In the genomic region with DNA sequence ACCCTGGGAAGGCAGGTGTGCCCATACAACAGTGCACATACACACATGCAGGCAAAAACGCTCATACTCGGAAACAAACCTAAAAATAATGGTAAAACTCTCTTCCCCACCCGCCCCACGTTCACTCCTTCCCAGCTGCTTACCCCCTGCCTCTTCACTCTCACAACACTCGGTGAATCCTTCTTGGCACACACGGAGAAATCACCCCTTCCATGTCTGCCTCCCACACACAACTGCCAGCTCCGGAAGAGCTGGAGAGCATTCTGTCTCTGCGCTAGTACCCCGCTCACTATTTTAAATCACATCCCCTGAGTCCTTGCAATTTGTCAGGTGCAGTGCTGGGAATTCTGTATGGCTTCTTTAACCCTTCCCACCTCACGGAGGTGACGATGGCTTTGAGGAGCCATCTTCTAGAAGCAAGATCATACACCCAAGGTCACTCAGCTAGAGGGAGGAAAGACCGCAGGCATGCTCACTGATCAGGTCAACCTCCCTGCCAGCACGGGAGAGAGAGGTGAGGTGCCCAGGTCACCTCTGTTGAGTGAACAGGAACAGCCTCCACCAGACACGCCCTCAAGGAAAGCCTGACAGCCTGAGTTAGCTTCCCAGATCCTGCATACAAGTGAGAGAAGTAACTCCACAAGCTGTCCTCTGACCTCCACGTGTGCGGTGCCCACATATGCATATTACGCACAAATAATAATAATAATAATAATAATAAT, we compare ENCODE assay signal across 18 mouse cellular contexts. TPM values are rescaled to one million over a fixed set of nuclear protein-coding genes. Genes with fewer than 3 reads are reported as not detected.
A peak's percentile ranks its signal among the peaks of the same experiment; 100 is the strongest.
DNase-seq lines count a peak whose midpoint lies in the region; ATAC-seq and TF ChIP-seq lines count a peak whose summit lies in the region.
"Had no signal": no experiment of that assay in that cellular context is flagged by ENCODE, and none has a peak within 500 bp of the region (broad histone marks: within the 10 kb centered on the region; RNA-seq: fewer than 3 reads in every experiment).

No protein-coding gene starts in this region.

- H3K9ac ChIP-seq in kidney, embryonic 14.5 days (ENCODE audit: low read depth, low read length), result no peak overlapping the region
- H3K9ac ChIP-seq in midbrain, embryonic 11.5 days (ENCODE audit: low read length), result no peak overlapping the region
- H3K9ac ChIP-seq: forebrain, embryonic 13.5 days; hindbrain, embryonic 14.5 days; lung, embryonic 15.5 days; neural tube, embryonic 15.5 days had no signal

- no peak overlapping the region for H3K4me2 ChIP-seq in kidney, embryonic 14.5 days (replicated peaks; ENCODE audit: low read depth, low read length)
- no peak overlapping the region for H3K4me2 ChIP-seq in midbrain, embryonic 11.5 days
- H3K4me2 ChIP-seq: forebrain, embryonic 13.5 days; hindbrain, embryonic 14.5 days; lung, embryonic 15.5 days; neural tube, embryonic 15.5 days had no signal

- H3K27ac ChIP-seq in layer of hippocampus, adult 2 months, result no peak overlapping the region
- H3K27ac ChIP-seq in kidney, embryonic 14.5 days (ENCODE audit: low read depth, low read length), result no peak overlapping the region
- 0 out of 2 replicates have a peak overlapping the region, but pooled peaks have one; percentile 12 for H3K27ac ChIP-seq in left cerebral cortex, adult 2 months
- no peak overlapping the region for H3K27ac ChIP-seq in midbrain, embryonic 11.5 days (ENCODE audit: low read depth, low read length)
- H3K27ac ChIP-seq: forebrain, embryonic 13.5 days; hindbrain, embryonic 14.5 days; lung, embryonic 15.5 days; neural tube, embryonic 15.5 days had no signal

- intact Hi-C loops in left cerebral cortex, adult 2 months (cut with DNase I), result loop anchor here (5.0 kb wide), 1 partner anchor 49 kb away; a partner anchor contains a TSS

- ATAC-seq in kidney, embryonic 14.5 days (ENCODE audit: low FRiP score, low TSS enrichment), result 0 out of 2 replicates have a peak, but pooled peaks have one; percentile 36
- ATAC-seq in midbrain, embryonic 11.5 days (ENCODE audit: low FRiP score), result no peak
- ATAC-seq: forebrain, embryonic 13.5 days; intestine, postnatal 0 days had no signal

- no peak for TF ChIP-seq CTCF in layer of hippocampus, adult 2 months (conservative IDR thresholded peaks at IDR 0.05)
- no peak for TF ChIP-seq CTCF in left cerebral cortex, adult 2 months (IDR thresholded peaks at IDR 0.05)

- H3K4me3 ChIP-seq in layer of hippocampus, adult 2 months, result no peak overlapping the region; the same call in 1 of the 2 replicates
- H3K4me3 ChIP-seq in kidney, embryonic 14.5 days (ENCODE audit: low read length), result no peak overlapping the region
- peak overlapping the region; percentile 11; the same call in 1 of the 2 replicates for H3K4me3 ChIP-seq in left cerebral cortex, adult 2 months
- H3K4me3 ChIP-seq in midbrain, embryonic 11.5 days (ENCODE audit: low read depth, low read length), result no peak overlapping the region
- H3K4me3 ChIP-seq: forebrain, embryonic 13.5 days; lung, embryonic 15.5 days; megakaryocyte, embryonic 14.5 days; neural tube, embryonic 15.5 days had no signal

- H3K4me1 ChIP-seq in kidney, embryonic 14.5 days (ENCODE audit: control insufficient read depth, insufficient read depth, low read length), result peaks cover 10% of the 10 kb centered on the region; the same call in 1 of the 2 replicates
- peaks cover 3% of the 10 kb centered on the region for H3K4me1 ChIP-seq in midbrain, embryonic 11.5 days (ENCODE audit: control insufficient read depth, insufficient read depth, low read length)
- H3K4me1 ChIP-seq: neural tube, embryonic 15.5 days had no signal

- WGBS in kidney, embryonic 14.5 days, result 56% methylated on average over 17 of the region's 17 CpGs
- WGBS in midbrain, embryonic 11.5 days, result 89% methylated on average over 17 of the region's 17 CpGs

- no peaks in the 10 kb centered on the region for H3K9me3 ChIP-seq in kidney, embryonic 14.5 days (ENCODE audit: control insufficient read depth, low read length)
- no peaks in the 10 kb centered on the region for H3K9me3 ChIP-seq in midbrain, embryonic 11.5 days (ENCODE audit: control insufficient read depth, low read length)
- H3K9me3 ChIP-seq: forebrain, embryonic 13.5 days; lung, embryonic 15.5 days; megakaryocyte, embryonic 14.5 days; neural tube, embryonic 15.5 days had no signal

- H3K36me3 ChIP-seq in kidney, embryonic 14.5 days (ENCODE audit: control insufficient read depth, insufficient read depth, low read length), result no peaks in the 10 kb centered on the region
- H3K36me3 ChIP-seq in midbrain, embryonic 11.5 days (ENCODE audit: control insufficient read depth, insufficient read depth, low read length), result no peaks in the 10 kb centered on the region
- H3K36me3 ChIP-seq: lung, embryonic 15.5 days; neural tube, embryonic 15.5 days had no signal

- peak; percentile 49 to 72 for DNase-seq in layer of hippocampus, adult 2 months (ENCODE audit: low spot score in 2 of 2)
- DNase-seq in layer of hippocampus, postnatal 10 days (ENCODE audit: low spot score in 2 of 2), result no peak
- peak; percentile 62 to 65 for DNase-seq in left cerebral cortex, adult 2 months (ENCODE audit: extremely low spot score in 1 of 2, low spot score in 2 of 2)
- DNase-seq in right cerebral cortex, postnatal 25 days, result peak; percentile 76
- DNase-seq in lung, adult 18-20 months, result no peak
- DNase-seq in midbrain, embryonic 11.5 days (ENCODE audit: low spot score, missing footprints), result no peak
- no peak for DNase-seq in heart, adult 18-20 months
- DNase-seq: cerebellum, adult 11 months; gastrocnemius, postnatal 36 days; liver; thymus, postnatal 14 days had no signal

- no peaks in the 10 kb centered on the region for H3K27me3 ChIP-seq in kidney, embryonic 14.5 days (ENCODE audit: control insufficient read depth, insufficient read depth, low read length)
- H3K27me3 ChIP-seq in midbrain, embryonic 11.5 days (ENCODE audit: control insufficient read depth, insufficient read depth, low read length), result no peaks in the 10 kb centered on the region
- H3K27me3 ChIP-seq: forebrain, embryonic 13.5 days; lung, embryonic 15.5 days; neural tube, embryonic 15.5 days had no signal

RNA-seq across cellular contexts. Expression of a gene that starts 49.6 kb away (rescaled TPM):
- total RNA-seq in layer of hippocampus, adult 2 months (2021), result 10 to 100 TPM; 17.2 to 19.1 TPM
- total RNA-seq in layer of hippocampus, postnatal 10 days (2021), result 10 to 100 TPM; 20.5 to 25.9 TPM
- polyA plus RNA-seq in kidney, embryonic 14.5 days (2014; fragmentation: Nextera tagmentation; extraction: Ambion mirVana), result 7.2 and 8.0 TPM in 2 replicates
- total RNA-seq in left cerebral cortex, adult 2 months (2021), result 10 to 100 TPM; 25.5 to 31.0 TPM
- polyA plus RNA-seq in midbrain, embryonic 11.5 days (2014; fragmentation: Nextera tagmentation; extraction: Ambion mirVana), result 10.4 and 10.5 TPM in 2 replicates
- total RNA-seq in heart, adult 18-20 months (2021), result 1 to 10 TPM; 5.1 to 5.3 TPM

Comparison
In these comparisons a context has a peak if more than half of its experiments do, and no peak if none do; other contexts are left out.
1. DNase-seq: peak in layer of hippocampus, adult 2 months (2 of 2), left cerebral cortex, adult 2 months (2 of 2) and right cerebral cortex, postnatal 25 days (single experiment); none in layer of hippocampus, postnatal 10 days (0 of 2), lung, adult 18-20 months (0 of 2), midbrain, embryonic 11.5 days (single experiment) and heart, adult 18-20 months (0 of 2).